Mouse (Mus musculus): ENCODE data around the gene Gm1113. TPM values are rescaled to one million over a fixed set of nuclear protein-coding genes. Genes with fewer than 3 reads are reported as not detected.

The Gm1113 gene
- polyA plus RNA-seq, 1 experiment from 2014 or later, result not detected

- Histone ChIP-seq H3K9ac (replicated peaks; ENCODE audit: low read depth, low read length) (no peak overlapping the region), H3K4me2 (ENCODE audit: low read depth, low read length) (no peak overlapping the region), H3K9me3 (ENCODE audit: control insufficient read depth, low read length) (no peaks in the 10 kb centered on the region), H3K36me3 (ENCODE audit: control insufficient read depth, insufficient read depth, low read length) (peaks cover 8% of the 10 kb centered on the region; the same call in 1 of the 2 replicates), H3K27ac (ENCODE audit: low read depth, low read length) (no peak overlapping the region), H3K4me3 (ENCODE audit: low read depth, low read length) (no peak overlapping the region), H3K27me3 (ENCODE audit: control insufficient read depth, insufficient read depth, low read length) (no peaks in the 10 kb centered on the region), H3K4me1 (ENCODE audit: control insufficient read depth, insufficient read depth, low read length) (no peaks in the 10 kb centered on the region)
- ATAC-seq (ENCODE audit: low read depth), result no peak
- WGBS, result 40% methylated on average over 7 of the region's 7 CpGs
These were observed 24.9 kb downstream of the Gm1113 start for GRCm38 (mm10) chr9:35493033-35493732.

GRCm38 (mm10) chr9:35491109-35491866, 26.8 kb downstream of the Gm1113 start:
- Histone ChIP-seq H3K27ac (ENCODE audit: low read depth, low read length) (no peak overlapping the region), H3K4me3 (ENCODE audit: low read depth, low read length) (no peak overlapping the region), H3K27me3 (ENCODE audit: control insufficient read depth, insufficient read depth, low read length) (no peaks in the 10 kb centered on the region), H3K9ac (replicated peaks; ENCODE audit: low read depth, low read length) (no peak overlapping the region), H3K36me3 (ENCODE audit: control insufficient read depth, insufficient read depth, low read length) (peaks cover 8% of the 10 kb centered on the region; the same call in 1 of the 2 replicates), H3K9me3 (ENCODE audit: control insufficient read depth, low read length) (no peaks in the 10 kb centered on the region), H3K4me1 (ENCODE audit: control insufficient read depth, insufficient read depth, low read length) (no peaks in the 10 kb centered on the region), H3K4me2 (ENCODE audit: low read depth, low read length) (no peak overlapping the region)
- WGBS, result 83% methylated on average over 11 of the region's 11 CpGs
- no peak for ATAC-seq (ENCODE audit: low read depth)

- WGBS, result 90% methylated on average over 4 of the region's 4 CpGs
- H3K9me3 ChIP-seq (ENCODE audit: control insufficient read depth, low read length), result no peaks in the 10 kb centered on the region
- H3K9ac ChIP-seq (replicated peaks; ENCODE audit: low read depth, low read length), result no peak overlapping the region
- H3K27ac ChIP-seq (ENCODE audit: low read depth, low read length), result no peak overlapping the region
- H3K4me3 ChIP-seq (ENCODE audit: low read depth, low read length), result no peak overlapping the region
- H3K4me1 ChIP-seq (ENCODE audit: control insufficient read depth, insufficient read depth, low read length), result no peaks in the 10 kb centered on the region
- ATAC-seq (ENCODE audit: low read depth), result no peak
- H3K27me3 ChIP-seq (ENCODE audit: control insufficient read depth, insufficient read depth, low read length), result no peaks in the 10 kb centered on the region
- no peak overlapping the region for H3K4me2 ChIP-seq (ENCODE audit: low read depth, low read length)
- peaks cover 13% of the 10 kb centered on the region; the same call in 1 of the 2 replicates for H3K36me3 ChIP-seq (ENCODE audit: control insufficient read depth, insufficient read depth, low read length)
These were observed 29.6 kb downstream of the Gm1113 start for GRCm38 (mm10) chr9:35488496-35488895.

- ATAC-seq (ENCODE audit: low read depth), result no peak
- H3K27ac ChIP-seq (ENCODE audit: low read depth, low read length), result no peak overlapping the region
- no peak overlapping the region for H3K4me2 ChIP-seq (ENCODE audit: low read depth, low read length)
- H3K36me3 ChIP-seq (ENCODE audit: control insufficient read depth, insufficient read depth, low read length), result peaks cover 13% of the 10 kb centered on the region; the same call in 1 of the 2 replicates
- H3K9ac ChIP-seq (replicated peaks; ENCODE audit: low read depth, low read length), result no peak overlapping the region
- WGBS, result 87% methylated on average over 13 of the region's 13 CpGs
- no peaks in the 10 kb centered on the region for H3K27me3 ChIP-seq (ENCODE audit: control insufficient read depth, insufficient read depth, low read length)
- no peak overlapping the region for H3K4me3 ChIP-seq (ENCODE audit: low read depth, low read length)
- no peaks in the 10 kb centered on the region for H3K4me1 ChIP-seq (ENCODE audit: control insufficient read depth, insufficient read depth, low read length)
- no peaks in the 10 kb centered on the region for H3K9me3 ChIP-seq (ENCODE audit: control insufficient read depth, low read length)
These were observed 31.5 kb downstream of the Gm1113 start for GRCm38 (mm10) chr9:35486616-35487015.

- no peaks in the 10 kb centered on the region for H3K9me3 ChIP-seq (ENCODE audit: control insufficient read depth, low read length)
- H3K27ac ChIP-seq (ENCODE audit: low read depth, low read length), result no peak overlapping the region
- WGBS, result 94% methylated on average over 3 of the region's 3 CpGs
- no peak overlapping the region for H3K4me2 ChIP-seq (ENCODE audit: low read depth, low read length)
- peaks cover 7% of the 10 kb centered on the region; the same call in 1 of the 2 replicates for H3K36me3 ChIP-seq (ENCODE audit: control insufficient read depth, insufficient read depth, low read length)
- no peak overlapping the region for H3K4me3 ChIP-seq (ENCODE audit: low read depth, low read length)
- no peaks in the 10 kb centered on the region for H3K27me3 ChIP-seq (ENCODE audit: control insufficient read depth, insufficient read depth, low read length)
- no peak for ATAC-seq (ENCODE audit: low read depth)
- H3K9ac ChIP-seq (replicated peaks; ENCODE audit: low read depth, low read length), result no peak overlapping the region
- no peaks in the 10 kb centered on the region for H3K4me1 ChIP-seq (ENCODE audit: control insufficient read depth, insufficient read depth, low read length)
These were observed 34.1 kb downstream of the Gm1113 start for GRCm38 (mm10) chr9:35483949-35484348.

GRCm38 (mm10) chr9:35482014-35482898, 35.8 kb downstream of the Gm1113 start:
- ATAC-seq (ENCODE audit: low read depth), result no peak
- Histone ChIP-seq H3K27me3 (ENCODE audit: control insufficient read depth, insufficient read depth, low read length) (no peaks in the 10 kb centered on the region), H3K4me2 (ENCODE audit: low read depth, low read length) (no peak overlapping the region), H3K9ac (replicated peaks; ENCODE audit: low read depth, low read length) (no peak overlapping the region), H3K4me1 (ENCODE audit: control insufficient read depth, insufficient read depth, low read length) (no peaks in the 10 kb centered on the region), H3K36me3 (ENCODE audit: control insufficient read depth, insufficient read depth, low read length) (peaks cover 8% of the 10 kb centered on the region; the same call in 1 of the 2 replicates), H3K9me3 (ENCODE audit: control insufficient read depth, low read length) (no peaks in the 10 kb centered on the region), H3K4me3 (ENCODE audit: low read depth, low read length) (no peak overlapping the region), H3K27ac (ENCODE audit: low read depth, low read length) (no peak overlapping the region)
- WGBS, result 72% methylated on average over 13 of the region's 13 CpGs

GRCm38 (mm10) chr9:35479456-35479855, 38.6 kb downstream of the Gm1113 start:
- WGBS, result 97% methylated on average over 6 of the region's 6 CpGs
- no peaks in the 10 kb centered on the region for H3K27me3 ChIP-seq (ENCODE audit: control insufficient read depth, insufficient read depth, low read length)
- H3K9ac ChIP-seq (replicated peaks; ENCODE audit: low read depth, low read length), result no peak overlapping the region
- no peak for ATAC-seq (ENCODE audit: low read depth)
- H3K4me3 ChIP-seq (ENCODE audit: low read depth, low read length), result no peak overlapping the region
- peaks cover 3% of the 10 kb centered on the region; the same call in 1 of the 2 replicates for H3K36me3 ChIP-seq (ENCODE audit: control insufficient read depth, insufficient read depth, low read length)
- no peaks in the 10 kb centered on the region for H3K9me3 ChIP-seq (ENCODE audit: control insufficient read depth, low read length)
- H3K27ac ChIP-seq (ENCODE audit: low read depth, low read length), result no peak overlapping the region
- no peaks in the 10 kb centered on the region for H3K4me1 ChIP-seq (ENCODE audit: control insufficient read depth, insufficient read depth, low read length)
- no peak overlapping the region for H3K4me2 ChIP-seq (ENCODE audit: low read depth, low read length)

GRCm38 (mm10) chr9:35475394-35475793, 42.7 kb downstream of the Gm1113 start:
- H3K4me3 ChIP-seq (ENCODE audit: low read depth, low read length), result no peak overlapping the region
- no peaks in the 10 kb centered on the region for H3K27me3 ChIP-seq (ENCODE audit: control insufficient read depth, insufficient read depth, low read length)
- H3K27ac ChIP-seq (ENCODE audit: low read depth, low read length), result no peak overlapping the region
- H3K4me1 ChIP-seq (ENCODE audit: control insufficient read depth, insufficient read depth, low read length), result no peaks in the 10 kb centered on the region
- H3K4me2 ChIP-seq (ENCODE audit: low read depth, low read length), result no peak overlapping the region
- 94% methylated on average over 7 of the region's 7 CpGs for WGBS
- H3K9me3 ChIP-seq (ENCODE audit: control insufficient read depth, low read length), result no peaks in the 10 kb centered on the region
- no peak for ATAC-seq (ENCODE audit: low read depth)
- no peak overlapping the region for H3K9ac ChIP-seq (replicated peaks; ENCODE audit: low read depth, low read length)
- peaks cover 9% of the 10 kb centered on the region; the same call in 1 of the 2 replicates for H3K36me3 ChIP-seq (ENCODE audit: control insufficient read depth, insufficient read depth, low read length)
